Mouse (Mus musculus) lung, adult 2 months (tissue): ENCODE data around the gene Metap1d.

Source experiments
- CTCF ChIP-seq: fragments of 200-500 bp; IDR thresholded peaks from 2 replicates; pipeline ENCODE4 v1.5.1; 2011; ENCODE audit warnings: mild to moderate bottlenecking, low read length, control low read depth; ENCODE audit not compliant: insufficient read depth
- POLR2A ChIP-seq: fragments of 200-500 bp; IDR thresholded peaks from 2 replicates; pipeline ENCODE4 v1.6.1; 2011; ENCODE audit warnings: low read depth, mild to moderate bottlenecking, control low read depth, low read length, borderline replicate concordance; ENCODE audit errors: extremely low read depth

DNA sequence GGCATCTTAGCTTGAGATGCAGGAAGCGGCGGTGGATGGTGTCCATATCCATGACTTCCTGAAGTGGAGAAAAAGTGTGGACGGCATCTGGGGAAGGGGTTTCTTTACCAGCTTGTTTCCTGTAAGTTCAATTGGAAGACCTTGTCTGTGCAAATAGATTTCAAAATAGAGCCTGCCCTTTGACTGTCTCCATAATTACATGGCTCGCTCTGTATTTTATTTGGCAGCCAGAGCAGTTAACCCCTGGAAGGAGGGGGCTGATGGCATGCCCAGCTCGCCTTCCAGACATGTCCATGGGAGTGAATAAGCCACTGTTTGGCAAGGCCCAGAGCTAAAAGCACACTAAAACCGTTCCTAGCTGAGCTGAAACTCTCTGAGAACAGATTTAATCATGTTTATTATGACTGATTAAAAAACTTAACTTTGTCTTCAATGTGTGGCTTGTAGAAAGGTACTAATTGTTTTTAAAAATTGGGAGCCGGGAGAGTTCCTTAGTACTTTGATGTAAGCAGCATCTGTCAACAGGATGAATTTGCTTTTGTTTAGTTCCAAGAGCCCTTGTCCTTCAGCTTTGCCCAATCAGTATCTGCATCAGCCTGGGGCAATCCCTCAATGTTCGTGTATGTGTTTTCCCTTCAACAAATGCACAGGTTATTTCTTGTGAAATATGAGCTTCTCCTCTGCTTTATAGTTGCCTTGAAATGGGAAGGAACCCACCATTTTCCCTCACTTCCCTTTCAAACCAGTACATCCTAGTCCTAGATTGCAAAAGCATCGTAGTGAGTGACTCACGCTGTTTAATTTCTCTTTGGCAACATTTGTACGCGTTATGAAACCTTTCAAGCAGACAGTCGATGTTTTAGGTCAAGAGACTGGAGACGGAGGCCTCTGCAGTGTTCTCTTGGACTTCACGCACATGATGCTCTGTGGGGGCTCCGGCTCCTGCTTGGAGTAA, 46.5 kb downstream of the Metap1d start:
- TF ChIP-seq POLR2A: no peak
- TF ChIP-seq CTCF: no peak
